Mouse (Mus musculus) neural tube, embryonic 10.5 days (tissue): ENCODE measurements around the gene Macf1.
"Not testable (repeated sequence)": the region's sequence is repeated elsewhere in the genome, so short reads cannot be mapped to it uniquely, and the experiment has no call there.

Experiments
- DNase-seq: peaks from one replicate; pipeline ENCODE4 v3.0.0-alpha.2; 2017; ENCODE audit warnings: low spot score; ENCODE audit errors: extremely low spot score

The Macf1 gene

DNA sequence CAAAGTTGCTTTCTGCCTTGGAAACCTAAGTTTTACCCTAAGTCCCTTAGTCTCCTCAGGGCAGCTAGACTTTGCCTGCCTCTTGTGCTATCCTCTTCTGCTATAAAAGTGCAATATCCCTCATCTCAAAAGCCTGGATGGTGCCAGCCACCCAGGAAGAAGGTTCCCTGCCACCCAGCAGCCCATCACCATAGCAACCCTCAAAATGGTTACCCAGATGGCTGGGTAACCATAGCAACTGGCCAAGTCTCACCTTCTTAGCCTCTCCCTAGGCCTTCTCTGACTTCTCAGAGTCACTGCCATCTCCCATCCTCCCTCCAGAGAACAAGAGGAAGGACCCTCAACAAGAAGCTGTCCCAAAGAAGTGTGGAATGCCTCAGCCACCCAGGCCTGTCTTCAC lies 13.6 kb downstream of the Macf1 start:
- no peak for DNase-seq

DNA sequence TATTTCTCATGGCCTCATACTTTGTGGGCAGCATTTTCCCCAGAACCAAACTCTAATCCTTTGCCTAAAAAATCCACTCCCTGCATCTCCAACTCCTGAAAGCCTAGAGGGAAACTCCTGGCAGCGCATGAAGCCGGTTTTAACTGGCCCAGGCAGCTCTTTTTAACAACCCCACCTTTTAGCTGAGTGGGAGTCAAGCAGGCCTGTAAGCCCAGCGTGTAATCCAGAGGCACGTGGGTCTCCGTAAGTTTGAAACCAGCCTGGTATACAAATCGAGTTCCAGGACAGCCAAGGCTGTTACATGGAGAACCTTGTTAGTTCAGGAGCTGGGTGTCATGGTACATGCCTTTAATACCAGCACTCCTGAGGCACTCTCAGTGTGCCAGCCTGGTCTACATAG lies 14.5 kb downstream of the Macf1 start:
- no peak for DNase-seq

DNA sequence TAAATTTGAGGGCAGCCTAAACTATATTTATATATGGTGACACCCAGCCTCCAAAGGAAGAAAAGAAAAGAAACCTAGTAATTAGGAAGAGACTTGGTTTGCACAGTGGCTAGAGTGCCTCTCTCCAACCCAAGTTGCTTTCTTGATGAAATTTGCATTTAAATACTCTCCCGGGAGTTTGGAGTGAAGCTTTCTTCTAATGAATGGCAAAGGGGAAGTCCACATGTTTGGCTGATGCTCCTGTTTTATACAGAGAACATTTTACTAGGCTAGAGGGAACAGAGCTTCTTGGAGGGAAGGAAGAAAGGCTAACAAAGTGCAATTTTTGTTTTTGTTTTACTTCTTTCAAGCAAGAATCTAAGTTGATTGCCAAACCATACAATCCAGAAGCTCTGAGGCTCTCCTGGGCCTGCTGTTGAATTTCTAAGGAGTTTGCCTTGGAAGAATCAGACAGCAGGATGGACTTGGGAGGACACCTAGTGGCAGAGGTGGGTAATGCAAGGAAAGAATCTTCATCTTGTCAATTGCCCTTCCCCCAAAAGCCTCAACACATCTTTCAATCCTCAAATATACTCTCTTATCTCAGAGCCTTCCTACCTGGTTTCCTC lies 16.8 kb downstream of the Macf1 start:
- peak; percentile 75 for DNase-seq

DNA sequence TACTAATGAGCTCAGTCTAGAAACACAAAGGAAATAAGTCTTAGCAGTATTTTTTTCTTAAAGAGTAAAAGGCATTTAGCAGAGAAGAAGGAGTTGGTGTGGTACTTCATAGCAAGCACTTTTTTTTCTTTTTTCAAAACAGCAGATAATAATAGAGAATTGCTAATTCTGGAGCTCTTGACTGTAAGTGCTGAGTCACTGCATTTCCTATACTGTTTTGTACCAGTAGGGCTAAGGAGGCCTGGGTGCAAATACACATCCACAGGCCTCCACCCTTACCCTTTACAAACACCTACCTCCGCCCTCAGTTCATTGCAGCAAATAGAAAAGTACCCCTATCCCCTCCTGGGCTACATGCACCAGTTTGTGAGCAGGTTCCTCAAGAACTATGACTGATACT lies 17.6 kb downstream of the Macf1 start:
- no peak for DNase-seq

DNA sequence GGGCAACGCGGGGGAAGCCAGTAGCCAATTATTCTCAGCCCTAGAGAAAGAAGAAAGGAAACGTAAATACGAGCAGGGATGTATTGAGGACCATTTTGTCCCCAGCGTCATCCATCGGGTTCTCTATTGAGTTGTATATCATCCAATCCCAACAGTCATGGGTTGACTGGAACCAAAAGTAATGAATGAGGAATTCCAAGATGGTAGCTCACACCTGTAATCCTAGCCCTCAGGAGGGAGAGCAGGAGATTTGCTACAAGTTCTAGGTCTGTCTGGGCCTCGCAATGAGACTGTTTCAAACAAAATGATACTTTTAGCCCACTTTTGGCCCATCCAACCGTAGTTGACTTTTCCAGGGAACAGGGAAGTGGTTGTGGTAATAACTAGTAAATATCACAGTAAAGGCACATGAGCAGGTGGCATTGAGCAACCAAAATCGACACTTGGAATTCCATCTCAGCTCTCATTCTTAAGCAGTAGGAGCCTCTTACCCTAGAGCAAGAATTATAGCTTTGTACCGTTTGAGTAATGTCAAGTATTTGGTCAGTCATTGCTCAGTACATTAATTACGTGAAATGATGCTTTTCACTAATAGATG lies 18.4 kb downstream of the Macf1 start:
- DNase-seq: no peak

DNA sequence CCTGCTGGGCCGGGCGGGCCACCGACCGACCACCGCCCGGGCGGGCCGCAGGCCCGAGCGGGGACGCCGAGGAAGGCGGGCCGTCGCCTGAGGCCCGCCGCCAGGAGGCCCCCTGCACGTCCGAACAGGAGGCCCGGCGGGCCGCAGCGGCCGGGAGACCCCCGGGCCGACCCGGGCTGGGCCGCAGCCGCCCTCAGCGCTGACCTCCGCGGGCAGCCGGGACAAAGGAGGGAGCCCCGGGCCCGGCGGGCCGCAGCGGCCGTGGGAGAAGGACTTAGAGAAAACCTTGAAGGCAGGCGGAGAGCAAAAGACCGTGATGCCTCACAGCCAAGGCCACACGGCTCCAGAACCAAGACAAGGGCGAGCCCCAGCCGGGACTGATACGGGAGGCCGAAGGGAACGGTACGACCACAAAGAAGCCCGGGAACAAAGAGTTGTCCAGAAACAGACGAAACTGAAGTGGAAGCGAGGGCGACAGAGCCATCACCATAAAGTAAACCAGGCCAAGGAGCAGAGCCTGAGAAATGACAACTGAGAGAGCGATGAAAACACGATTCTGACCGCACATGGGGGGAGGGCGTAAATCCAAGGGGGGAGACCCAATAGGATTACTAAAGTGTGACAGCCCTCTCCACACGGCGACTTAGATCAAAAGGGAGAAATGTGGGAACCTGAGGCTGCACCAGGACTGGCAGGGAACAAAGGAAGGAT lies 19.1 kb downstream of the Macf1 start:
- DNase-seq: peak; percentile 84

DNA sequence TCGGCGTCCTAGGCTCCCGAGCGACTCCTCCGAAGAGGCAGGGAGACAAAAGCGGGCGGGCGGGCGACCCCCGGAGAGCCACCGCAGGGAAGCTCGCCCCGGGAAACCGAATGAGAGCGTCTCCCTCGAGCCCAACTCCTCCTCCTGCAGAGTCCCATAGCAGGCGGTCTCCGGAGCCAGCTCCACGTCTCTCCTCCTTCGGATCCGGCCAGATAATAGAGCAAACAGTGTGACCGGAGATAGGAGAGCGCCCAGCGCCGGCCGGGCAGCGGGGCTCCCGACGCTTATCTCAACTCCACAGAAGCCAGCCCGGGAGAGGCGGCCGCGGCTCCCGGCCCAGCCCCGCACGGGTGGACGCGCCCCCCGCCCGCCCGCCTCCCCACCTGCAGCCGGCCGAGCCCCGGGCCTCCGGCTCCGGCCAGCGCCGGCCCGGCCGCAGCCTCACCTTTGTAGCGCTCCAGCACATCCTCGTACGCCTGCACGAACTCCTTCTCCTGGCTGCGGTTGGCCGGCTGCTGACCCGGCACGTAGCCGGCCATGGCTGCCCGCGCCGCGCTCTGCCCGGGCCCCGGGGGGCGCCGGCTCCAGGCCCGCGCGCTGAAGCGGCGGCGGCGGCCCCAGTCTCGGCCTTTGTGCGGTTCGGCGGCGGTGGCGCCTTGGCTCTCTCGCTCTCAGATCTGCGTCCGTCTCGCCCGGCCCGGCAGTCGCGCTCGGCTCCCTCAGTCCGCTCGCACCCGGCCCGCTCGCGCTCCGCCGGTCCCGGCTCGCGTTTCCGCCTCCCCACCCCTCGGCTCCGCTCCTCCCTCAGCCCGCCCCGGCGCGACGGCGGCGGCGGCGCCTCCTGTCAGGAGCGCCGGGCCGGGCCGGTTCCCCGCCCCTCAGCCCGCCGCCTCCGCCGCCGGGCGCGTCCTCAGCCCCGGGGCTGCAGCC lies 19.9 kb downstream of the Macf1 start:
- DNase-seq: peak; percentile 78

DNA sequence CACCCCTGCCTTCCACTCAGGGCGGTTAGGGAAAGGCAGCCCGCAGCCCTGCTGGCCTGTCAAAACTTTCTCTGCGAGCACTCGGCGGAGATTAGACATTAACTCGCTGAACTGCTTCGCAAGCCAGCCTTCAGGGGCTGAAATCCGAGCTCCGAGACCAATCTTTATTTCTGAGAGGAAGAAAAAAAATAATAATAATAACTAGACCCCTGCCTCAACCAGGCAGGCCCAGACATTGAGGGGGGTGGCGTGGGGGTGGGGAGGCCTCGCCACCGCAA lies 20.5 kb downstream of the Macf1 start:
- DNase-seq: no peak

DNA sequence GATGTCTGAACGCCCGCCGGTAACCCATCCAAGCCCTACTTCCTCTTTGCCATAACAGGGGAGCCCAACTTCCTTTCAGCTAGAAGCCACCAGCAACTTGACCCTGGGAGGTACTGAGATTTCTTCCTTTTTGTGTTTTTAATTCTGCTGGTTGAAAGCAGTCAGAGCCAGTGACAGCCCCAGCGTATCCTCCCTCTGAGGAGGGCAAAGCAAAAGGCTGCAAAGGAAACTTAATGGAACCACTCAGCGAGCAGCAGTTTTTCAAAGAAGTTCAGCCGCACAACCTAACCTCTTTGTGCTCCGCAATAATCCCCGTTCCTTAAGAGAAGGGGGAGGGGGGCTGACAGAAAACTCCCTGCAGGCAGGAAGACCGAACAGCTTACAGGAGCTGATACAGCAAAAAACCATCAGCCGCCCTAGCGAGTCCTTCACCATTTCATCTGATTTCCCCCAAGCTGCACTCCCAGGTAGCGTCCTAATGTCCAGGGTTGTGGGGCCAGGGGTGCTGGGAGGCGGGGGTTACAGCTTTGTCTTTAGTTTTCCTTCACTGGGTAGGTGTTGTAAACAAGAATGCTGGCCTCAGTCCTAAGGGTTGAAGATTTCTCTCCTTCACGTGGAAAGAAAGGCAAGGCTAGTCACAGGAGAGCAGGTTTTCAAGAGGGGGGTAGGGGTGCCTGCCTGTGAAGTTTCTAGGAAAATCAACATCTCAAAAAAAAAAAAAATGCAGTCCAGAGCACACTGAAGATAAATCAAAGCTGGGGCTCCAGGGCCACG lies 21.1 kb downstream of the Macf1 start:
- peak; percentile 52 for DNase-seq

DNA sequence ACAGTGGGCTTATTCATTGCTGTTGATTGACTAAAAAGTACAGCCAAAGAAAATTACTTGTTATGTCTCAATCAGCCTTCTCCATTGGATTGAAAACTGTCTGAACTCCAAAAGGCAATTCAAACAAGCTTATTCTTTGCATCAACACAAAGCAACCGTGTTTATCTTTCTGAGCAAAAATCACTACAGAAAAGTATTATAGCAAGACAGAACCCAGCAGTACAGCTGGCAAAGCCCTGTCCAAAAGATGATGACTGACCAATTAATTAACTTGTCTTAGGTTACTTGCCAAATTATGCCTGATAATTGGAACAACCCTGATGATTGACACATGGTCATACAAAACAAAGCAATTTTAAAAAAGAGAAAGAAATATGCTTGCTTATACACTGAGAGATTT lies 26.0 kb downstream of the Macf1 start:
- no peak for DNase-seq

DNA sequence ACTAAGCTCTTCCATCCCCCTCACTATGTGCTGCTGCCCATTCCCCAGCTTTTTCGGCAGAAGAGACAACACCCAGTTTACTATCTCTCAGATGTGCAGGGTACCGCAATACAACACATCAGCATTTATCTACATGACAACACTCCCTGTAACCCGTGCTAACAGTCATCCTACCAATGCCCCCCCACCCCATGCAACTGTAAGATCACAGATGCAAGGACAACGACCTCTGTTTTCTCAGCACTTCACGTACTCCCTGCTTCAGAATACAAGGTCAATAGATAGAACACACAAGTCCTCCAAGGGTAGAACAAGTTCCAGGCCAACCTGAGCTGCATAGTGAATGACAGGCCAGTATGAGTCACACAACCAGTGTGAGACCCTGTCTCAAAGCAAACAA lies 28.9 kb downstream of the Macf1 start:
- DNase-seq: no peak

DNA sequence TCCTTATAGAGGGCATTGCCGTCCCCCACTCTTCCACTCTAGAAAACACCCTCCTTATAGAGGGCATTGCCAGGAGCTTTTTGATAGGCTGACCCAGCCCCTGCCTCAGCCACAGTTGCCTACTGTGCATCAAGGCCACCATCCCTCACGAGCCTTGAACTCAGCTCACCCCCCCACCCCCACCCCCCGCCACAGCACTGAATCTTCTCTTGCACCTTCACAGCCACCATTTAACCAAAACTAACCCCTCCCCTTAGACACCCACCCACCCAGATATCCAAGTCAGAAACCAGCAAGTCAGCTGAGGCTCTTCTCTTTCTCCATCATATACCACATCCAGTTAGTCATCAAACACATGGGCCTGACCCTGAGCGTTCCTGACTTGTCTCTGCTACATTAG lies 29.6 kb downstream of the Macf1 start:
- no peak for DNase-seq

DNA sequence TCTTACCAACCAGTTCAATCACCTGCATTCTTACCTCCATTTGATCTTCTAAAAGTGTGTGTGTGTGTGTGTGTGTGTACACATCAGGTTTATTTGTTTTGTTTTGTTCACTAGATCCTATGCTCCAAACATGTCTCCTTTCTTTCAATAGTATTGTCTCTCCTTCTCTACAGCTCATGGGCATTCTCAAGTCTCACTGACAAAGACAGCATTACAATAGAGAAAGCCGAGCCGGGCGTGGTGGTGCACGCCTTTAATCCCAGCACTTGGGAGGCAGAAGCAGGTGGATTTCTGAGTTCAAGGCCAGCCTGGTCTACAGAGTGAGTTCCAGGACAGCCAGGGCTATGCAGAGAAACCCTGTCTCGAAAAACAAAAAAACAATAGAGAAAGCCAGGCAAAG lies 30.7 kb downstream of the Macf1 start:
- not testable (repeated sequence) for DNase-seq

DNA sequence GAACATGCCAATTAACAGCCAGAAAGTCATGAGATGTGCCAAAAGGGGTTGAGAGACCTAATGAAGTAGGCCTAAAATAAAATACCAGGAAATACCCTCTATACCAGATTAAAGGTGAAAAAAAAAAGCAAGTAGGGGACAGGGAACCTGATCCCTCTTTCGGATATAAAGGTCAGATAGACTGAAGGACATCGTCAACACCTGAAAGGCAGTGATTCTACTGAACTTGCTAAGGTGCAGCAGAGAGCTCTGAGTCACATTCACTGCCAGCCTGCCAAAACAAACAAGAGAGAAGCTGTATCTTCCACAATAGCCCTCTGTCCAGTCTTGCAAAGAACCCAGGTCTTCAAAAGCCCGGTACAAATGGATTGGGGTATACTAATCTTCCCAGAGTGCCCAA lies 32.0 kb downstream of the Macf1 start:
- no peak for DNase-seq

DNA sequence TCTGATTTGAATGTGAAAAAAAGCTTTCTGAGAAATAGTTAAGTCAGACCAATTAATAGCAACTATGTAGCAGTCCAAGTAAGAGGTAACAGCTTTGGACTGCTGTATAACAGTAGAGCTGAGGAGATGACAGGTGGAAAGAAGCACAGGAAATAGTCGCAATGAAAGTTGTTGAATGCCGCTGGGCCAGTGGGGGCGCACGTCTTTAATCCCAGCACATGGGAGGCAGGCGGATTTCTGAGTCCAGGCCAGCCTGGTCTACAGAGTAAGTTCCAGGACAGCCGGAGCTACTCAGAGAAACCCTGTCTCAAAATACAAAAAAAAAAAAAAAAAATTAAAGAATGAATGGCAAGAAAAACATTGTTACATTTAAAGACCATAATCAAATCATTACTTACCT lies 35.0 kb downstream of the Macf1 start:
- no peak for DNase-seq

DNA sequence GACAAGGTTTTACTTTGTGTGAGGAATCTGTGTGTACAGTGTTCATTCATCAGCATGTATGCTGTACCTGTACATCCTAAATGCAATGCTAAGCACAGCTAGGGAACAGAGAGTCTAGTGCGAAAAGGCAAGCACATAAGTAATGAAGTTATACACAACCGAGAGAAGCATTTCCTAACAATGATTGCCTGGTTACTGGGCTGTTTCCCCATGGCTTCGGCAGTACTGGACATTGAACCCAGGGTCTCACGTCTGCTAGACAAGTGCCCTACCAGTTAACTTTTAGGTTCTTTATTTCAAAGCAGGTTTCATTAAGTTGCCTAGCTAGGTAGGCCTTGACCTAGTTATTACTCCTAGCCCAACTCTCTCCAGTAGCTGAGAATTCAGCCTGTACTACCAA lies 36.5 kb downstream of the Macf1 start:
- DNase-seq: no peak

DNA sequence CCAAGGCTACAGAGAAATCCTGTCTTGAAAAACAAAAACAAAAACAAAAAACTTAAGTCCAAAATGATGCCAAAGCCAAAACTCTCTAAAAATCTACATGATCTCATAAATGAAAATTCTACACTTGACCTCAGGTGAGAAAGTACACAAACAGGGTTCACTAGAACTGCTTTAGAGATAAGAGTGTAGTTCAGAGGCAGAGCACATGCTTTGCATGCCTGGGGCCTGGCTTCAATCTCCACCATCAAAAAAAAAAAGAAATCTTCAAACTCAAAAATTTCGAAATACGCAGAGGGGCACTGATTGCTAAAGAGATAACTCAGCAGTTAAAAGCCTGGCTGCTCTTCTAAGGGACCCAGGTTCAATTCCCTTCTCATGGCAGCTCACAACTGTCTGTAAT lies 37.1 kb downstream of the Macf1 start:
- no peak for DNase-seq

DNA sequence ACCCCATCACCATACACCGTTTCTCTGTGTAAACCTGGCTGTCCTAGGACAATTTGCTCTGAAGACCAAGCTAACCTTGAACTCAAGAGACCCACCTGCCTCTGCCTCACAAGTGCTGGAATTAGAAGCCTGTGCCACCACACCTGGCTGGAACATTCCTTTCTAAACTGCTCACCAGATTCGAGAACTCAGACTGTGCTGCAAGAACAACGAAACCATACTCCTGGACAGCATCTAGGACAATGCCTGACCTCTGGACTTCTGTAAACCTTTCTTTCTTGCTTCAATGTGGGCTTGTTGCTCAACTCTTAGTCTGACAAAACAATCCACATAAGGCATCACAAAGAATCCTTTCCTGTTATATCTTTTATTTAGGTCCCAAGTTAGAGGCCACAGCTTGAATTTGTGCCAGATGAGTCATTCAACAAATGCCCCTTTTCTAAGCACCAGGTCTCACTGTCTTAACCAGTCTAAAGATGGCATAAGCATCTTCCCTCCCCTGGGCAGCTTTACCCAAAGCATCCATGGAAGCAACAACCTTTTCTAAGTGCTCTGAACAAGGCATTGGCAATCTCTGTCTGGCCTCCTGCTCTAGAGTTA lies 38.8 kb downstream of the Macf1 start:
- no peak for DNase-seq

DNA sequence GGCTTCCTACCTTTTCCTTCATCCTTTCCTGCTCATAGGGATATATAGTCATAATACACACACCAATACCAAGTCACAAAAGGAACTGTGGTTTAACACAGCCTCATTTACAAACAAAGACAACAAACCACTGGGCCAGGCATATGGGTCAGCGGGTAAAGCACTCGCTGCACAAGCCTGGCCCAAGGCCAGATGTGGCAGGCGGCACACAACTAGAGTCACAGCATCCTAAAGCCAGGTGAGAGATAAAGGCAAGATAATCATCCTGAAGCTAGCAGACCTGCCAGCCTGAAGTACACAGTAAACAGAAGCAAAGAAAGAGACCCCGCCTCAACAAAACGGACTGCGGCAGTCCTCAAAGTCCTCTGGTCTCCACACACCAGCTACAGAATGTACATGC lies 40.6 kb downstream of the Macf1 start:
- no peak for DNase-seq

DNA sequence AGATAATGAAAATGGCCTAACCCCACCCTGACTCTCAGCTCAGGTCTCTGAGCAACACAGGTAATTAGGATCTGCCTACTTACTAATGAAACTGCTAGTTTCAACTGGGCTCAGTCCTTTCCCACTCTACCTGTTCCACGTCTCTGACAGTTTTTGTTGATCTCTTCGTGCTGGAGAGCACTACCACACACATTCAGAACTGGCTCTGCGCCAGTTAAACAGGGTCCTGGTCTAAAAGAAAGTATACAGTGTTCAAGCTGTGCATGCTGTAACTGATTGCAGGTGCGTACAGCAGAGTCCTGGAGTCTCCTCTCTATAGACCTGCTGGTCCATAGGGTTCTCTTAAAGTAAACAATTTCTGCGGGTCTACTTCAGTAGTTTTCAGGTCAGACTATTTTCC lies 41.3 kb downstream of the Macf1 start:
- DNase-seq: no peak

DNA sequence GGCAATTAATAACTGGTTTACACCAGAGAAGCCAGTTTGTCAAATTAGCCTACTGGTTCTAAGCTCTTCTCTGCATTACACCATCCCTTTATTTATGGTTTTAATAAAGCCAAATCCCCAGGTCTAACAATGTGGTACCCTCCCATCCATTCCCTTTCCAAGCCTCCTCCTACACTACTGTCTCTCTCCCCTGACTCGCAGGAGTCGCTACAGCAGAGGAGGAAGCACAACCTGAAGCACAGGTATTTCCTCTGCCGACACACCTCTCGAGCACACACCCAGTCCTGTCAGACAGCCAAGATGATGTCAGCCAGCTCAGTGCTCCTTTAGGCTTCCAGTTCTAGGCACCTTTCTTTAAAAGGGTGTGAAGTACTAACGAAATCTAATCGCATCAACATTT lies 47.0 kb downstream of the Macf1 start:
- DNase-seq: no peak
